Mouse (Mus musculus) CH12.LX (cell line): ENCODE results near the gene Syne4. TPM values are rescaled to one million over a fixed set of nuclear protein-coding genes. Genes with fewer than 3 reads are reported as not detected.

Experiments
- DNase-seq: peaks from one replicate; pipeline ENCODE4 v3.0.0-alpha.2; 2013; ENCODE audit errors: extremely low read depth
- H3K27ac ChIP-seq: 2 replicates; pipeline ENCODE4 v1.5.1; 2012; ENCODE audit warnings: low read depth, mild to moderate bottlenecking, control low read depth, moderate library complexity; ENCODE audit not compliant: insufficient read depth
- H3K27me3 ChIP-seq: replicated peaks from 2 replicates; pipeline ENCODE3; 2012; ENCODE audit warnings: inconsistent platforms
- H3K36me3 ChIP-seq, 2 experiments: replicated peaks in 1 of 2; 2 replicates each; pipeline versions ENCODE3 to v1.6.1; 2012; ENCODE audit warnings: inconsistent platforms in 1 of 2, low read length in 1 of 2, mild to moderate bottlenecking in 1 of 2, mixed read lengths in 1 of 2, moderate library complexity in 1 of 2; ENCODE audit not compliant: control insufficient read depth in 1 of 2, insufficient read depth in 1 of 2
- H3K4me1 ChIP-seq, 2 experiments: 2 replicates each; pipeline ENCODE4 v1.6.1; 2012; ENCODE audit warnings: inconsistent platforms in 1 of 2, moderate library complexity in 1 of 2; ENCODE audit not compliant: insufficient read depth in 2 of 2, control insufficient read depth in 1 of 2
- H3K4me2 ChIP-seq: 2 replicates; pipeline ENCODE4 v1.6.1; 2012; ENCODE audit warnings: low read depth, mild to moderate bottlenecking, control low read depth; ENCODE audit not compliant: poor library complexity, insufficient read depth, severe bottlenecking
- H3K4me3 ChIP-seq, 3 experiments: fragments of 150-350 bp in 1 of 3; sonication (generic) in 1 of 3; replicated peaks in 1 of 3; 2 replicates each; pipeline versions ENCODE3 to v1.5.1; 2011 to 2012; ENCODE audit warnings: low read depth in 2 of 3, low read length in 2 of 3, mild to moderate bottlenecking in 2 of 3, moderate library complexity in 2 of 3, control low read depth in 1 of 3, improper control_type of control experiment in 1 of 3, inconsistent platforms in 1 of 3, mixed read lengths in 1 of 3; ENCODE audit not compliant: poor library complexity in 1 of 3
- H3K79me2 ChIP-seq: replicated peaks from 2 replicates; pipeline ENCODE4 v1.6.1; 2012; ENCODE audit warnings: mild to moderate bottlenecking, moderate library complexity; ENCODE audit not compliant: control insufficient read depth, poor library complexity, insufficient read depth, severe bottlenecking; ENCODE audit errors: extremely low read depth
- H3K9ac ChIP-seq: 2 replicates; pipeline ENCODE4 v1.6.1; 2012; ENCODE audit warnings: low read depth, mild to moderate bottlenecking, control low read depth, moderate library complexity; ENCODE audit not compliant: insufficient read depth
- H3K9me3 ChIP-seq: replicated peaks from 2 replicates; pipeline ENCODE3; 2012; ENCODE audit warnings: low read length, inconsistent platforms, mixed read lengths
- BHLHE40 ChIP-seq: IDR thresholded peaks from 2 replicates; pipeline ENCODE4 v1.6.1; 2011; ENCODE audit warnings: mild to moderate bottlenecking, low read depth, low read length, improper control_type of control experiment
- CHD1 ChIP-seq: IDR thresholded peaks from 2 replicates; pipeline ENCODE4 v1.6.1; 2012; ENCODE audit warnings: low read depth, low read length, improper control_type of control experiment, inconsistent platforms
- CHD2 ChIP-seq: IDR thresholded peaks from 2 replicates; pipeline ENCODE4 v1.6.1; 2011; ENCODE audit warnings: low read length, improper control_type of control experiment
- CTCF ChIP-seq, 2 experiments: IDR thresholded peaks in 1 of 2; conservative IDR thresholded peaks in 1 of 2; 2 replicates each; pipeline ENCODE4 v1.5.1; 2011 to 2012; ENCODE audit warnings: low read depth in 2 of 2, low read length in 2 of 2, improper control_type of control experiment in 1 of 2, inconsistent platforms in 1 of 2, mild to moderate bottlenecking in 1 of 2, moderate library complexity in 1 of 2
- ELF1 ChIP-seq: IDR thresholded peaks from 2 replicates; pipeline ENCODE4 v1.6.1; 2014; ENCODE audit warnings: low read depth, mild to moderate bottlenecking, inconsistent platforms, low read length, improper control_type of control experiment
- EP300 ChIP-seq: IDR thresholded peaks from 2 replicates; pipeline ENCODE4 v1.6.1; 2011; ENCODE audit warnings: low read length, improper control_type of control experiment
- ETS1 ChIP-seq: conservative IDR thresholded peaks from 2 replicates; pipeline ENCODE4 v1.6.1; 2012; ENCODE audit warnings: low read depth, mild to moderate bottlenecking, inconsistent platforms, low read length, improper control_type of control experiment, moderate library complexity
- GABPA ChIP-seq: IDR thresholded peaks from 2 replicates; pipeline ENCODE4 v1.6.1; 2012; ENCODE audit warnings: low read depth, low read length, improper control_type of control experiment, inconsistent platforms; ENCODE audit not compliant: insufficient replicate concordance
- HCFC1 ChIP-seq: IDR thresholded peaks from 2 replicates; pipeline ENCODE4 v1.6.1; 2012; ENCODE audit warnings: low read depth, mild to moderate bottlenecking, inconsistent platforms, low read length, improper control_type of control experiment
- IRF4 ChIP-seq: IDR thresholded peaks from 2 replicates; pipeline ENCODE4 v1.6.1; 2014; ENCODE audit warnings: low read depth, mild to moderate bottlenecking, inconsistent platforms, low read length, improper control_type of control experiment
- JUND ChIP-seq: conservative IDR thresholded peaks from 2 replicates; pipeline ENCODE4 v1.6.1; 2011; ENCODE audit warnings: low read depth, low read length, improper control_type of control experiment
- KAT2A ChIP-seq: IDR thresholded peaks from 2 replicates; pipeline ENCODE4 v1.6.1; 2012; ENCODE audit warnings: low read length, improper control_type of control experiment, inconsistent platforms; ENCODE audit not compliant: insufficient replicate concordance
- MAFK ChIP-seq: IDR thresholded peaks from 2 replicates; pipeline ENCODE4 v1.6.1; 2011; ENCODE audit warnings: low read length, improper control_type of control experiment; ENCODE audit not compliant: insufficient replicate concordance
- MAX ChIP-seq: IDR thresholded peaks from 2 replicates; pipeline ENCODE4 v1.6.1; 2011; ENCODE audit warnings: low read length, improper control_type of control experiment
- MAZ ChIP-seq: IDR thresholded peaks from 2 replicates; pipeline ENCODE4 v1.6.1; 2012; ENCODE audit warnings: low read depth, mild to moderate bottlenecking, inconsistent platforms, low read length, improper control_type of control experiment, moderate library complexity
- MEF2A ChIP-seq: IDR thresholded peaks from 2 replicates; pipeline ENCODE4 v1.6.1; 2014; ENCODE audit warnings: low read depth, mild to moderate bottlenecking, inconsistent platforms, low read length, improper control_type of control experiment, borderline replicate concordance
- MXI1 ChIP-seq: IDR thresholded peaks from 2 replicates; pipeline ENCODE4 v1.6.1; 2011; ENCODE audit warnings: mild to moderate bottlenecking, low read depth, low read length, improper control_type of control experiment
- MYC ChIP-seq: IDR thresholded peaks from 2 replicates; pipeline ENCODE4 v1.6.1; 2011; ENCODE audit warnings: low read depth, mild to moderate bottlenecking, improper control_type of control experiment, low read length
- NELFE ChIP-seq: IDR thresholded peaks from 2 replicates; pipeline ENCODE4 v1.6.1; 2011; ENCODE audit warnings: low read depth, low read length, improper control_type of control experiment
- NRF1 ChIP-seq: IDR thresholded peaks from 2 replicates; pipeline ENCODE4 v1.6.1; 2014; ENCODE audit warnings: low read depth, mild to moderate bottlenecking, inconsistent platforms, low read length, improper control_type of control experiment, moderate library complexity
- PAX5 ChIP-seq: IDR thresholded peaks from 2 replicates; pipeline ENCODE4 v1.6.1; 2012; ENCODE audit warnings: low read length, inconsistent platforms, mixed read lengths
- POLR2A ChIP-seq: IDR thresholded peaks from 2 replicates; pipeline ENCODE4 v1.6.1; 2011; ENCODE audit warnings: low read depth, mild to moderate bottlenecking, improper control_type of control experiment, low read length
- POLR2AphosphoS2 ChIP-seq: IDR thresholded peaks from 2 replicates; pipeline ENCODE4 v1.6.1; 2011; ENCODE audit warnings: low read depth, low read length, improper control_type of control experiment
- RAD21 ChIP-seq: IDR thresholded peaks from 2 replicates; pipeline ENCODE4 v1.6.1; 2011; ENCODE audit warnings: low read depth, mild to moderate bottlenecking, low read length, improper control_type of control experiment, moderate library complexity
- RCOR1 ChIP-seq: conservative IDR thresholded peaks from 2 replicates; pipeline ENCODE4 v1.6.1; 2012; ENCODE audit warnings: low read depth, mild to moderate bottlenecking, inconsistent platforms, low read length, improper control_type of control experiment
- SIN3A ChIP-seq: IDR thresholded peaks from 2 replicates; pipeline ENCODE4 v1.6.1; 2012; ENCODE audit warnings: low read length, improper control_type of control experiment, inconsistent platforms
- SMC3 ChIP-seq: IDR thresholded peaks from 2 replicates; pipeline ENCODE4 v1.6.1; 2011; ENCODE audit warnings: low read depth, low read length, improper control_type of control experiment
- TBP ChIP-seq: conservative IDR thresholded peaks from 2 replicates; pipeline ENCODE4 v1.6.1; 2011; ENCODE audit warnings: low read depth, low read length, improper control_type of control experiment
- UBTF ChIP-seq: IDR thresholded peaks from 2 replicates; pipeline ENCODE4 v1.6.1; 2012; ENCODE audit warnings: low read depth, mild to moderate bottlenecking, inconsistent platforms, low read length, improper control_type of control experiment, moderate library complexity
- USF1 ChIP-seq: IDR thresholded peaks from 2 replicates; pipeline ENCODE4 v1.6.1; 2014; ENCODE audit warnings: low read depth, mild to moderate bottlenecking, inconsistent platforms, low read length, improper control_type of control experiment
- USF2 ChIP-seq: conservative IDR thresholded peaks from 2 replicates; pipeline ENCODE4 v1.6.1; 2011; ENCODE audit warnings: low read depth, low read length, improper control_type of control experiment
- ZC3H11A ChIP-seq: IDR thresholded peaks from 2 replicates; pipeline ENCODE4 v1.6.1; 2012; ENCODE audit warnings: low read depth, mild to moderate bottlenecking, inconsistent platforms, low read length, improper control_type of control experiment
- ZKSCAN1 ChIP-seq: IDR thresholded peaks from 2 replicates; pipeline ENCODE4 v1.6.1; 2012; ENCODE audit warnings: low read depth, inconsistent platforms, low read length, improper control_type of control experiment, borderline replicate concordance
- ZNF384 ChIP-seq: IDR thresholded peaks from 2 replicates; pipeline ENCODE4 v1.6.1; 2012; ENCODE audit warnings: low read depth, low read length, improper control_type of control experiment, inconsistent platforms
- dilution Hi-C: fragments of 300-500 bp; cut with MboI; formaldehyde crosslinking; loops from 2 replicates; pipeline ENCODE4 v1.14.3; 2020; ENCODE audit warnings: low sequenced_read_pairs; ENCODE audit not compliant: extremely low pct_unique_long_range_greater_than_20kb, extremely low pct_ligation_motif_present
- in situ Hi-C: fragments of 300-500 bp; cut with MboI; formaldehyde crosslinking; loops from 3 replicates; pipeline ENCODE4 v1.14.3; 2019; ENCODE audit warnings: low sequenced_read_pairs, low pct_ligation_motif_present, low pct_unique_long_range_greater_than_20kb, mixed read lengths
- polyA plus RNA-seq: library from polyadenylated mRNA; unstranded; fragments of >175 nt; gene quantifications from 2 replicates; pipeline ENCODE4 v1.2.1, GENCODE M21; 2012; ENCODE audit warnings: low read depth; ENCODE audit not compliant: insufficient read length
- total RNA-seq, 2 experiments: library from RNA; depleted of rRNA; stranded (reverse); fragments of 300-350 nt in 1 of 2; fragments of >200 nt in 1 of 2; gene quantifications; 2 replicates each; pipeline ENCODE4 v1.2.3; 2012 to 2014

The Syne4 gene
- total and polyA plus RNA-seq, 3 experiments = 0.70 to 3.1 (median 1.9) TPM

DNA sequence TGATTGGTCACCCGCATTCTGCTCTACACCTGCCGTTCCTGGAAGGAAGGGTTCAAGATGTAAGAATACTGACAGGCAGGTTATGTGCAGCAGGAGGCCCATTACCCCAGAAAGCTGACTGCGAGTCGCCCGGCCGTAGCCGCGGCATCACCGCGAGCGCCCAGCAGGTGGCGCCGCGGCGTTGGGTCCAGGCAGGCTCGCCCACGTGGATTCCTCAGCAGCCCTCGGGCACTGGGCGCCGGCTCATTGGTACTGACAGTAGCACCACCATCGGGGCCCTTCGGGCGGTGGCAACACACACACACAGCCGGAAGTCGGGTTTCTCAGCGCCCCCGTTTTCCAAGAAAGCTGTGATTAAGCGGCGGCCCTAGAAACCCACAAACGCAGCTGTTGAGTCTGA lies 33.2 kb downstream of the Syne4 start:
- no peak overlapping the region for H3K9ac ChIP-seq
- H3K27me3 ChIP-seq = peaks cover 87% of the 10 kb centered on the region

DNA sequence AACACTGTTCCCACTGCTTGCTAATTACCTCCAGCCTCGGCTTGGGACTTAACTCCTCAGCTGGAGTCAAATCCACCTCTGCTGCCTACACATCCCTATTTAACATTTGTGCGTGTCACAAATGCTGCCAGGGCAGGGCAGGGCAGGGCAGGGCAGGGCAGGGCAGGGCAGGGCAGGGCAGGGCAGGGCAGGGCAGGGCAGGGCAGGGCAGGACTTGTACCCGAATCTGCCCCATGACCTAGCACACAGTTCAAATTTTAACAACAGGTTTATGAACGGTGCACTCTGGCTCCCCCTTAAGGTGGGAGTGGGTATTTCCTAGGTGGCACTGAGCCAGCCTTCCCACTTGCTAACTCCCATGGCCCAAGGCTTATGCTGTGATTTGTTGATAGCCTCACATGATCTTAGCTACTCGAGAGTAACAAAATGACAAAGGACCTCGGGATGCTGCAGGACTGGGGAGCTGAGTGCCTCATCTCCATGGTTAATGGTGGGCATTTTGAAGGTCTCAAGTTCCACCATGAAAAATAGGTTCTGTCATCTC lies 38.7 kb downstream of the Syne4 start:
- no peak overlapping the region for H3K27ac ChIP-seq
- in situ Hi-C loops (no loop called here), dilution Hi-C loops (no loop called here)
- H3K27me3 ChIP-seq = peaks cover 95% of the 10 kb centered on the region
- peaks cover 8 to 9% of the 10 kb centered on the region in 2 experiments for H3K4me1 ChIP-seq
- H3K9ac ChIP-seq = no peak overlapping the region
- H3K4me3 ChIP-seq = peak overlapping the region in 1 of 3 experiments; percentile 26
- H3K4me2 ChIP-seq = no peak overlapping the region
- DNase-seq = peak; percentile 65
- no peaks in the 10 kb centered on the region for H3K79me2 ChIP-seq
- no peaks in the 10 kb centered on the region for H3K36me3 ChIP-seq
- no peaks in the 10 kb centered on the region for H3K9me3 ChIP-seq
- TF ChIP-seq MAZ = no peak
- TF ChIP-seq TBP = no peak
- TF ChIP-seq RCOR1 = no peak
- no peak for TF ChIP-seq KAT2A
- no peak for TF ChIP-seq USF2
- no peak for TF ChIP-seq USF1
- no peak for TF ChIP-seq POLR2A
- TF ChIP-seq ELF1 = no peak
- TF ChIP-seq SMC3 = peak; percentile 45
- TF ChIP-seq CHD2 = no peak
- peak; percentile 26 for TF ChIP-seq RAD21
- TF ChIP-seq MEF2A = no peak
- TF ChIP-seq ZKSCAN1 = no peak
- no peak for TF ChIP-seq HCFC1
- TF ChIP-seq ZNF384 = no peak
- no peak for TF ChIP-seq POLR2AphosphoS2
- TF ChIP-seq JUND = no peak
- TF ChIP-seq ETS1 = no peak
- no peak for TF ChIP-seq PAX5
- no peak for TF ChIP-seq SIN3A
- TF ChIP-seq UBTF = no peak
- no peak for TF ChIP-seq BHLHE40
- no peak for TF ChIP-seq NELFE
- 0 out of 2 replicates have a peak, but pooled peaks have one; percentile 8 for TF ChIP-seq IRF4
- TF ChIP-seq MAFK = no peak

More for the DNA sequence above, 33.2 kb downstream of the Syne4 start:
- dilution Hi-C loops (no loop called here), in situ Hi-C loops (no loop called here)
- Histone ChIP-seq H3K79me2 (no peaks in the 10 kb centered on the region), H3K9me3 (no peaks in the 10 kb centered on the region), H3K27ac (no peak overlapping the region), H3K36me3 (no peaks in the 10 kb centered on the region), H3K4me3 (no peak overlapping the region), H3K4me1 (no peaks in the 10 kb centered on the region), H3K4me2 (no peak overlapping the region)
- peak; percentile 56 for DNase-seq
- no peak for TF ChIP-seq UBTF
- no peak for TF ChIP-seq ZKSCAN1
- peak; percentile 15; the same call in 1 of the 2 replicates for TF ChIP-seq USF1
- TF ChIP-seq MYC = peak; percentile 93
- TF ChIP-seq NELFE = peak; percentile 35; the same call in 1 of the 2 replicates
- no peak for TF ChIP-seq ZNF384
- no peak for TF ChIP-seq ZC3H11A
- TF ChIP-seq CTCF (conservative IDR thresholded peaks at IDR 0.05 in 1 of 2, IDR thresholded peaks at IDR 0.05 in 1 of 2; ENCODE audit: low read depth in 2 of 2, low read length in 2 of 2) = peak; percentile 63 to 89
- peak; percentile 60 for TF ChIP-seq RAD21
- TF ChIP-seq SIN3A = peak; percentile 47; the same call in 1 of the 2 replicates
- TF ChIP-seq JUND = no peak
- no peak for TF ChIP-seq RCOR1
- TF ChIP-seq IRF4 = no peak
- no peak for TF ChIP-seq GABPA
- TF ChIP-seq NRF1 = no peak
- TF ChIP-seq CHD1 = no peak
- TF ChIP-seq CHD2 = no peak
- no peak for TF ChIP-seq EP300
- peak; percentile 87 for TF ChIP-seq SMC3
- peak; percentile 94 for TF ChIP-seq MXI1
- peak; percentile 92 for TF ChIP-seq MAX
